Mouse (Mus musculus): ENCODE data around the gene Rmdn2.
A peak's percentile ranks its signal among the peaks of the same experiment; 100 is the strongest.

The Rmdn2 gene

GRCm38 (mm10) chr17:79611545-79611944 lies at the start of gene Rmdn2:
Rmdn2 (plus strand) TSS chr17:79611863.
- no peak for DNase-seq

- no peak for DNase-seq
These were observed 48.5 kb upstream of the Rmdn2 start for GRCm38 (mm10) chr17:79563067-79563620.

- DNase-seq = no peak
These were observed 47.9 kb upstream of the Rmdn2 start for GRCm38 (mm10) chr17:79563721-79564120.

- peak; percentile 69 for DNase-seq
These were observed 46.3 kb upstream of the Rmdn2 start for GRCm38 (mm10) chr17:79565241-79565961.

- DNase-seq = no peak
These were observed 43.3 kb upstream of the Rmdn2 start for GRCm38 (mm10) chr17:79568401-79568800.

- DNase-seq = no peak
These were observed 33.3 kb upstream of the Rmdn2 start for GRCm38 (mm10) chr17:79578328-79578727.

GRCm38 (mm10) chr17:79580264-79580920 lies 31.3 kb upstream of the Rmdn2 start:
- peak; percentile 86 for DNase-seq

- DNase-seq = no peak
These were observed 28.2 kb upstream of the Rmdn2 start for GRCm38 (mm10) chr17:79583466-79583865.

GRCm38 (mm10) chr17:79584246-79584800 lies 27.3 kb upstream of the Rmdn2 start:
- DNase-seq = no peak

- no peak for DNase-seq
These were observed 21.8 kb upstream of the Rmdn2 start for GRCm38 (mm10) chr17:79589913-79590312.

GRCm38 (mm10) chr17:79595996-79596395 lies 15.7 kb upstream of the Rmdn2 start:
- DNase-seq = no peak

GRCm38 (mm10) chr17:79598151-79598550 lies 13.5 kb upstream of the Rmdn2 start:
- no peak for DNase-seq

- DNase-seq = no peak
These were observed 12.8 kb upstream of the Rmdn2 start for GRCm38 (mm10) chr17:79598596-79599577.

- no peak for DNase-seq
These were observed 11.6 kb upstream of the Rmdn2 start for GRCm38 (mm10) chr17:79600108-79600507.

GRCm38 (mm10) chr17:79602381-79602780 lies 9.3 kb upstream of the Rmdn2 start:
- DNase-seq = no peak

GRCm38 (mm10) chr17:79603427-79603826 lies 8.2 kb upstream of the Rmdn2 start:
- DNase-seq = no peak

GRCm38 (mm10) chr17:79605794-79606193 lies 5.9 kb upstream of the Rmdn2 start:
- peak; percentile 16 for DNase-seq

- peak; percentile 44 for DNase-seq
These were observed 2.0 kb upstream of the Rmdn2 start for GRCm38 (mm10) chr17:79609697-79610096.

GRCm38 (mm10) chr17:79610163-79610755 lies 1.4 kb upstream of the Rmdn2 start:
- DNase-seq = peak; percentile 20

GRCm38 (mm10) chr17:79614691-79615588 lies 3.3 kb downstream of the Rmdn2 start:
- peak; percentile 71 for DNase-seq

GRCm38 (mm10) chr17:79615897-79616296 lies 4.2 kb downstream of the Rmdn2 start:
- DNase-seq = no peak
